Mouse (Mus musculus) urinary bladder, adult 2 months (tissue): ENCODE data around the gene Mmp20. TPM values are rescaled to one million over a fixed set of nuclear protein-coding genes. Genes with fewer than 3 reads are reported as not detected.

Experiments used
- DNase-seq: peaks from one replicate; pipeline ENCODE4 v3.0.0; 2022; ENCODE audit warnings: low spot score
- polyA plus RNA-seq: library from polyadenylated mRNA; depleted of rRNA; stranded (reverse); fragments of >200 nt; gene quantifications from 2 replicates; pipeline ENCODE4 v1.2.3, GENCODE M21; 2012; rRNA removed

Mmp20 gene
- polyA plus RNA-seq, 1 experiment: not detected

DNA sequence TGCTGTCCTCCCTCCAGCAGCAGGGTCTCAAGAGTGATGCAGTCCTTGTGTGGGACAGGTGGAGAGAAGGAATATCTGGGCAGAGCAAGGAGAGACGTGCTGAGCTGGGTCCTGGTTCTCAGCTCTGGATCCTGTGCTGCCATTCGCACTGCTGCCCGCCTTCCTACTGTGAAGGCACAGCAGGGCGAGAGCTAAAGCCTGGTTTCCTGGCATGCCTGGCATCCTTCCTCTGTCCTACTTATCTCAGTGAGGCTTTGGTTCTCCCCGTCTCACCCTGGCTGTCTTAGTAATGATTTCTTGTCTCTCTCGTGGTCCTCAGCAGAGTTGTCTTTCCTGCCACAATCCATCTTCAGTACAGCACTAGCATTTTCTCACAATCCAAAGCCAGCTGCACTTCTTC, 61.8 kb downstream of the Mmp20 start:
- no peak for DNase-seq

GRCm38 (mm10) chr9:7691790-7692189, 63.8 kb downstream of the Mmp20 start, which contains the start of gene Mmp7:
Gene Mmp7 (plus strand): TSS chr9:7692090.
- DNase-seq: no peak

DNA sequence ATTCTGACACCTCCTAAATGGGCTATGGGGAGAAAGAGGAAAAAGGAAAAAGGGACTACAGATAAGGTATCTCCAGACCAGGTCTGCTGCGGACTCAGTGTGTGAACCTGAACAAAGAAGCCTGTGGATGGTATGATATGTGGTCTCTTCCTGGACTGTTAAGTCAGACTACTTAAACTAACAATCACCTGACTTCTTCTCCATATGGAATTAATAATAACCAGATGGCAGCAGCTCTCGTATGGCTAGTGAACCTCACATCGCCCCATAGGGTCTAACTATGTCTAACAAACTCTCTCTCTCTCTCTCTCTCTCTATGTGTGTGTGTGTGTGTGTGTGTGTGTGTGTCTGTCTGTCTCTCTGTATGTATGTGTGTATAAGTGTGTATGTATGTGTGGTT, 65.9 kb downstream of the Mmp20 start:
- no peak for DNase-seq

DNA sequence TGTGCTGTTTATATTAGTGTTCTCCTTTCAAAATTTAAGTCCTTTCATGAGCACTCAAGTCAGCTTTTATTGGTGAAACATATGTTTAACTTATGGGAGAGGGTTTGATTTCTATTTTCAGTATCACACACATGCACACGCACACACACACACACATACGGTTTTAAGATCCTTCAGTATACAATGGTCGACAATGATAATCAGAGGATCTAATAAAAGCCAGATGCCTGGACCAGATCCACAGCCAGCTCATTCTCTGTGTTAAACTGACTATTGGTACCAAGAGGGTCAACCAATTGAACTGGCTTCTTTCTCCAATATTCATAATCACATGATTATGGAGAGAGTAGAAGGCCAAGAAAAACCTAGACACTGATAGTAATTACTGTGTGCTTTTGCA, 67.6 kb downstream of the Mmp20 start:
- no peak for DNase-seq

DNA sequence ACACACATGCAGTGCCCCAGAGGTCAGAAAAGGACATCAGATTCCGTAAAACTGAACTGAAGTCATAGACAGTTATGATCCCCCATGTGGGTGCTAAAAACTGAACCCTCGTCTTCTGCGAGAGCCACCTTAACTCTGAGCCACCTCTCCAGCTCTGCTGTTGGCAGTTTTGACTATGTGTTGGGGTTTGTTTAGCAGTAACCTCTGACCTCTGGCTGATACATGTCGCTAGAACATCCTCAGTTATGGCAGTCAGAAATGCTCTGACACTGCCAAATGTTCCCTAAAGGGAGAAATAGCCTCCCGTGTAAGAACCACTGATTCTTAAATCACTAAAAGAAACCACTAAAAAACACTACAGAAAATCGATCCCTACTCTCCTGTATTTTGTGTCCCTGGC, 80.7 kb downstream of the Mmp20 start:
- DNase-seq: no peak

GRCm38 (mm10) chr9:7711196-7711595, 83.2 kb downstream of the Mmp20 start:
- no peak for DNase-seq

DNA sequence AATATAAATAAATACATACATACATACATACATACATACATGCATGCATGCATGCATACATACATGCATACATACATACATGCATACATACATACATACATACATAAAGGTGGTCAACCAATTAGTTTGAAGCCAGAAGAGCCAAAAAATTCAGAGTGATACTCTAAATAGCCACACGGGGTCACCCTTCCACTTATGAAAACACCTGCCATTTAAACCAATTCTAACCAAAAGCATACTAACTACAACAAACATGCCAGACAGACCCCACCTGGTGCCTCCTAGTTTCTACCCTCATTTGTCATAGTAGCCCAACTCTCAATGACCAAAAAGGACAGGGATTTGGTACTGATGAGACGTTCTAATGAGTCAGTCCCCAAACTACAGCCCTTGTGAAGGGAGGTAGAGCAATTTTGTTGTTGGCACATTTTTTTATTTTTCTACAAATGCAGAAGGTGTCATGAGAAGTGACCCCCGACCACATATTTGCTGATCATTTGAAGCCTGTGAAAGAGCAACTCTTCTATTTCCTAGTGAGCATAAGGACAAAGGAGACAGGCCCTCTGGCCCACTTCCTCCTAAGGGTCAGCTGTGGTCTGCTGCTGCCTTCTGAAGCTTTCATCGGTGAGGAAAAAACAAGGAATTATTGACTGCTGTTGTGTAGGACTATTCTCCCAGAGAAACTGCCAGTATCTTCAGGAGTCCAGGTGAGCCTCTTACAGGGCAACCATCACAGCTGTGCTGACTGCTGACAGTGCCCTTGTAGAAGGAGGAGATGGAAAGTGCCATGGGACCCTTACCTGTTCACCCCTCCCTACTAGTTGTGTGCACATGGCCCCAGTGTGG, 86.3 kb downstream of the Mmp20 start:
- DNase-seq: no peak

DNA sequence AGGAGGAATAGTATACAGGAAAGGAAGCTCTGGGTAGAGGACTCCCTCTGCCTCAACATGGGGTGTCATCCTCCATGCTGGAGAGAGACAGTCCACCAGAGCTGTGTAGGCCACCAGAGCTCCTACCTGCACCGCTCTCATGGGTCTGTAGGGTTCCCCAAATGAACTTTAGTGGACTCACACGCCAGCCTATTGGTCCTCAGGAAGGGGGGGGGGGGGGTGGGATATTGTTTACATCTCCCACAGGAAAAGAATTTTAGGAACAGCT, 86.8 kb downstream of the Mmp20 start:
- no peak for DNase-seq

DNA sequence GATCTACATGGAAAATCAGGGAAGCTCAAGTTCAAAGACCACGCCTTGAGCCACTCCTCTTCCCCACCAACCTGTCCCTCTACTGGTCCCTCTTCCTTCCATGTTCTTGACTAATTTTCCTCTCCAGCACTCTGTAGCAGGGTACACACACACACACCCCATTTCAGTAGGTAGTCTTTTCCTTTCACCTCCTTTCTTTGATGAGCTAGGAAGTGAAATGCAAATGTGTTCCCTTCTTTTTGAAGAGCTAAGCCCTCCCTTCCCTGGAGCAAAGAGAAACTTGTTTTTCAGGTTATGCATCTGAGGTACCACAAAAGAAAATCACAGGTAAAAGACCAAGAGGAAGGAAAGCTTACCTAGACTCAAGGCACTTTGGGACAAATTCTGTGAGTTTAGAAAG, 93.5 kb downstream of the Mmp20 start:
- DNase-seq: no peak

Other genes starting within 250 kb of the Mmp20 start
- gene Mmp1b, start 240.2 kb upstream of the Mmp20 start, polyA plus RNA-seq: not detected in 2 replicates
- gene Mmp3, start 182.4 kb upstream of the Mmp20 start, polyA plus RNA-seq: 1.3 and 1.4 TPM in 2 replicates
- 0.25 and 0.74 TPM in 2 replicates for gene Mmp10, start 125.9 kb upstream of the Mmp20 start, polyA plus RNA-seq
- gene Mmp8, start 69.8 kb upstream of the Mmp20 start, polyA plus RNA-seq: 0.06 TPM in 1 of 2 replicates, not detected in the other
- 0.15 TPM in 2 replicates for gene Mmp27, start 56.8 kb upstream of the Mmp20 start, polyA plus RNA-seq
- gene Mmp7, start 63.9 kb downstream of the Mmp20 start, polyA plus RNA-seq: 0.06 TPM in 1 of 2 replicates, not detected in the other
- 298 and 359 TPM in 2 replicates for gene Tmem123, start 135.8 kb downstream of the Mmp20 start, polyA plus RNA-seq
- 23.6 and 27.7 TPM in 2 replicates for gene Birc2, start 208.8 kb downstream of the Mmp20 start, polyA plus RNA-seq
- 18.2 and 21.2 TPM in 2 replicates for gene Birc3, start 245.0 kb downstream of the Mmp20 start, polyA plus RNA-seq